ENCODE assay signal across 7 mouse cellular contexts in genomic region chr5:124862871-124863741, GRCm38 (mm10). TPM values are rescaled to one million over a fixed set of nuclear protein-coding genes. Genes with fewer than 3 reads are reported as not detected.
DNase-seq lines count a peak whose midpoint lies in the region; ATAC-seq and TF ChIP-seq lines count a peak whose summit lies in the region.

No protein-coding gene starts in this region.

- H3K4me1 ChIP-seq in ES-Bruce4 (ENCODE audit: control insufficient read depth, insufficient read depth, low read length): no peaks in the 10 kb centered on the region
- peaks cover 20% of the 10 kb centered on the region for H3K4me1 ChIP-seq in embryonic facial prominence, embryonic 12.5 days
- H3K4me1 ChIP-seq in hindbrain, embryonic 15.5 days (replicated peaks): peaks cover 58% of the 10 kb centered on the region
- H3K4me1 ChIP-seq in liver, embryonic 11.5 days (replicated peaks; ENCODE audit: control insufficient read depth, insufficient read depth, low read length): peaks cover 5% of the 10 kb centered on the region

- H3K36me3 ChIP-seq in ES-Bruce4 (ENCODE audit: control insufficient read depth, insufficient read depth, low read length, poor library complexity, severe bottlenecking): 0 out of 2 replicates have a peak, but pooled peaks cover 2% of the 10 kb centered on the region
- H3K36me3 ChIP-seq in embryonic facial prominence, embryonic 12.5 days: peaks cover 11% of the 10 kb centered on the region; the same call in 1 of the 2 replicates
- H3K36me3 ChIP-seq in hindbrain, embryonic 15.5 days: no peaks in the 10 kb centered on the region
- H3K36me3 ChIP-seq in liver, embryonic 11.5 days (ENCODE audit: control insufficient read depth, insufficient read depth, low read length): 0 out of 2 replicates have a peak, but pooled peaks cover 3% of the 10 kb centered on the region

- H3K9me3 ChIP-seq in ES-Bruce4 (replicated peaks; ENCODE audit: control insufficient read depth, insufficient read depth, low read length, poor library complexity, severe bottlenecking): no peaks in the 10 kb centered on the region
- no peaks in the 10 kb centered on the region for H3K9me3 ChIP-seq in embryonic facial prominence, embryonic 12.5 days
- H3K9me3 ChIP-seq in hindbrain, embryonic 15.5 days: no peaks in the 10 kb centered on the region
- no peaks in the 10 kb centered on the region for H3K9me3 ChIP-seq in liver, embryonic 11.5 days (ENCODE audit: control insufficient read depth, low read length)

- under 1% methylated on average over 76 of the region's 88 CpGs for WGBS in embryonic facial prominence, embryonic 12.5 days
- under 1% methylated on average over 68 of the region's 88 CpGs for WGBS in hindbrain, embryonic 15.5 days
- WGBS in liver, embryonic 11.5 days: under 1% methylated on average over 77 of the region's 88 CpGs

- H3K27me3 ChIP-seq in ES-Bruce4 (ENCODE audit: control insufficient read depth, insufficient read depth, low read length, poor library complexity, severe bottlenecking): no peaks in the 10 kb centered on the region
- H3K27me3 ChIP-seq in embryonic facial prominence, embryonic 12.5 days: peaks cover 20% of the 10 kb centered on the region
- H3K27me3 ChIP-seq in hindbrain, embryonic 15.5 days: no peaks in the 10 kb centered on the region
- H3K27me3 ChIP-seq in liver, embryonic 11.5 days (replicated peaks; ENCODE audit: control insufficient read depth, insufficient read depth, low read length): peaks cover 31% of the 10 kb centered on the region

- no peak for TF ChIP-seq POLR2A in ES-Bruce4 (IDR thresholded peaks at IDR 0.05; ENCODE audit: insufficient read depth, low read length)

- H3K27ac ChIP-seq in ES-Bruce4 (ENCODE audit: insufficient read depth, low read length): no peak overlapping the region
- peak overlapping the region; percentile 93 for H3K27ac ChIP-seq in embryonic facial prominence, embryonic 12.5 days
- H3K27ac ChIP-seq in hindbrain, embryonic 15.5 days (replicated peaks): peak overlapping the region; percentile 92
- peak overlapping the region; percentile 76 for H3K27ac ChIP-seq in liver, embryonic 11.5 days (ENCODE audit: low read depth, low read length)

- no peak for TF ChIP-seq CTCF in ES-Bruce4 (IDR thresholded peaks at IDR 0.05; ENCODE audit: low read depth, low read length)

- ATAC-seq in embryonic facial prominence, embryonic 12.5 days (ENCODE audit: insufficient number of reproducible peaks, insufficient read depth, low FRiP score, low TSS enrichment): peak; percentile 50
- peak; percentile 10; the same call in 1 of the 2 replicates for ATAC-seq in hindbrain, embryonic 15.5 days (ENCODE audit: low FRiP score, low read depth)
- peak; percentile 59 for ATAC-seq in liver, embryonic 11.5 days (replicated peaks; ENCODE audit: low FRiP score)

- no peak for TF ChIP-seq EP300 in ES-Bruce4 (IDR thresholded peaks at IDR 0.05; ENCODE audit: insufficient read depth, low read depth, low read length)

- peak overlapping the region; percentile 61 for H3K4me2 ChIP-seq in embryonic facial prominence, embryonic 12.5 days (replicated peaks)
- peak overlapping the region; percentile 87 for H3K4me2 ChIP-seq in hindbrain, embryonic 15.5 days
- peak overlapping the region; percentile 85 for H3K4me2 ChIP-seq in liver, embryonic 11.5 days

- peak; percentile 25 to 49 for DNase-seq in adrenal gland, adult 18-20 months (ENCODE audit: low spot score in 2 of 2)
- DNase-seq in liver, embryonic 11.5 days (ENCODE audit: low spot score): peak; percentile 62
- peak; percentile 75 for DNase-seq in neural tube, embryonic 10.5 days (ENCODE audit: extremely low spot score, low spot score)
- peak; percentile 13 for DNase-seq in urinary bladder, postnatal 10 days (ENCODE audit: low spot score)

- peak overlapping the region; percentile 97 for H3K4me3 ChIP-seq in ES-Bruce4 (ENCODE audit: low read depth, low read length)
- H3K4me3 ChIP-seq in embryonic facial prominence, embryonic 12.5 days: peak overlapping the region; percentile 97
- peak overlapping the region; percentile 89 for H3K4me3 ChIP-seq in hindbrain, embryonic 15.5 days
- H3K4me3 ChIP-seq in liver, embryonic 11.5 days (ENCODE audit: low read depth, low read length): peak overlapping the region; percentile 64

- peak overlapping the region; percentile 93 for H3K9ac ChIP-seq in ES-Bruce4 (ENCODE audit: low read depth, poor library complexity, severe bottlenecking)
- peak overlapping the region; percentile 96 for H3K9ac ChIP-seq in embryonic facial prominence, embryonic 12.5 days
- H3K9ac ChIP-seq in hindbrain, embryonic 15.5 days: peak overlapping the region; percentile 92
- H3K9ac ChIP-seq in liver, embryonic 11.5 days (ENCODE audit: low read depth, low read length): peak overlapping the region; percentile 65

RNA-seq across cellular contexts. Expression of gene Zfp664, which starts 0.6 kb away (rescaled TPM):
- 96.4 and 103 TPM in 2 replicates for polyA plus RNA-seq in ES-Bruce4 (2011; ENCODE audit: insufficient read depth, insufficient read length, low read depth, missing spikeins)
- total RNA-seq in adrenal gland, adult 18-20 months (2021): 10 to 100 TPM; 52.4 to 60.3 TPM
- polyA plus RNA-seq in embryonic facial prominence, embryonic 12.5 days (2016; fragmentation: Nextera tagmentation; extraction: Ambion mirVana): 116 and 118 TPM in 2 replicates
- polyA plus RNA-seq in hindbrain, embryonic 15.5 days (2015; fragmentation: Nextera tagmentation; extraction: Ambion mirVana): 103 and 108 TPM in 2 replicates
- polyA plus RNA-seq in liver, embryonic 11.5 days (2014; fragmentation: Nextera tagmentation; extraction: Ambion mirVana): 35.6 and 42.3 TPM in 2 replicates

RNA-seq across cellular contexts. Expression of gene Ccdc92, which starts 0.9 kb away (rescaled TPM):
- 8.3 and 12.6 TPM in 2 replicates for polyA plus RNA-seq in ES-Bruce4 (2011; ENCODE audit: insufficient read depth, insufficient read length, low read depth, missing spikeins)
- 1 to 10 TPM; 6.4 to 8.4 TPM for total RNA-seq in adrenal gland, adult 18-20 months (2021)
- polyA plus RNA-seq in embryonic facial prominence, embryonic 12.5 days (2016; fragmentation: Nextera tagmentation; extraction: Ambion mirVana): 13.4 and 13.5 TPM in 2 replicates
- polyA plus RNA-seq in hindbrain, embryonic 15.5 days (2015; fragmentation: Nextera tagmentation; extraction: Ambion mirVana): 46.9 and 51.8 TPM in 2 replicates
- 4.1 and 4.4 TPM in 2 replicates for polyA plus RNA-seq in liver, embryonic 11.5 days (2014; fragmentation: Nextera tagmentation; extraction: Ambion mirVana)

Comparison
In these comparisons a context has a peak if more than half of its experiments do, and no peak if none do; other contexts are left out.
1. DNase-seq: peak in every context shown above with its lines; median percentile 75 in neural tube, embryonic 10.5 days; 62 in liver, embryonic 11.5 days; 37 in adrenal gland, adult 18-20 months; 13 in urinary bladder, postnatal 10 days.